Mouse (Mus musculus) lung, postnatal 36 days (tissue): ENCODE data around the gene Cntnap2.

Source experiments
- DNase-seq: peaks from one replicate; pipeline ENCODE4 v3.0.0; 2022; ENCODE audit warnings: mixed read lengths

Gene Cntnap2

GRCm38 (mm10) chr6:47319309-47319983 is 2260.3 kb downstream of the Cntnap2 start:
- peak; percentile 38 for DNase-seq

- no peak for DNase-seq
Observed at GRCm38 (mm10) chr6:47323169-47323835, 2264.1 kb downstream of the Cntnap2 start.

- DNase-seq = no peak
Observed at GRCm38 (mm10) chr6:47323886-47324285, 2264.7 kb downstream of the Cntnap2 start.

GRCm38 (mm10) chr6:47328281-47328680 is 2269.1 kb downstream of the Cntnap2 start:
- peak; percentile 32 for DNase-seq

GRCm38 (mm10) chr6:47329212-47329611 is 2270.1 kb downstream of the Cntnap2 start:
- DNase-seq = peak; percentile 45

- no peak for DNase-seq
Observed at GRCm38 (mm10) chr6:47333016-47333415, 2273.9 kb downstream of the Cntnap2 start.

- no peak for DNase-seq
Observed at GRCm38 (mm10) chr6:47334377-47334776, 2275.2 kb downstream of the Cntnap2 start.

- DNase-seq = no peak
Observed at GRCm38 (mm10) chr6:47337300-47337699, 2278.1 kb downstream of the Cntnap2 start.

- no peak for DNase-seq
Observed at GRCm38 (mm10) chr6:47338113-47338512, 2279.0 kb downstream of the Cntnap2 start.

GRCm38 (mm10) chr6:47340813-47341502 is 2281.8 kb downstream of the Cntnap2 start:
- DNase-seq = no peak

- no peak for DNase-seq
Observed at GRCm38 (mm10) chr6:47341503-47341884, 2282.3 kb downstream of the Cntnap2 start.

- no peak for DNase-seq
Observed at GRCm38 (mm10) chr6:47343245-47343644, 2284.1 kb downstream of the Cntnap2 start.

GRCm38 (mm10) chr6:47344696-47345095 is 2285.5 kb downstream of the Cntnap2 start:
- no peak for DNase-seq

- no peak for DNase-seq
Observed at GRCm38 (mm10) chr6:47350100-47350690, 2291.0 kb downstream of the Cntnap2 start.
